Mouse (Mus musculus) G1E-ER4 (cell line): Measurements from ENCODE around the gene Zc3h12d. TPM values are rescaled to one million over a fixed set of nuclear protein-coding genes. Genes with fewer than 3 reads are reported as not detected.

Experiments
- GATA1 ChIP-seq: IDR thresholded peaks from one replicate; pipeline ENCODE4 v1.8.0; 2012; ENCODE audit warnings: low read length, inconsistent platforms
- polyA plus RNA-seq: library from polyadenylated mRNA; stranded (reverse); fragments of >175 nt; gene quantifications from 2 replicates; pipeline ENCODE4 v1.2.3, GENCODE M21; 2012

Gene Zc3h12d
- polyA plus RNA-seq, 1 experiment = not detected

GRCm38 (mm10) chr10:7833377-7834165, 1.3 kb downstream of the Zc3h12d start:
- no peak for TF ChIP-seq GATA1

GRCm38 (mm10) chr10:7834671-7835225, 2.5 kb downstream of the Zc3h12d start:
- TF ChIP-seq GATA1 = no peak

GRCm38 (mm10) chr10:7836902-7837301, 4.6 kb downstream of the Zc3h12d start:
- TF ChIP-seq GATA1 = no peak

GRCm38 (mm10) chr10:7837446-7837845, 5.2 kb downstream of the Zc3h12d start:
- no peak for TF ChIP-seq GATA1

- TF ChIP-seq GATA1 = no peak
Measured at GRCm38 (mm10) chr10:7838036-7838435, 5.8 kb downstream of the Zc3h12d start.

GRCm38 (mm10) chr10:7838874-7839421, 6.7 kb downstream of the Zc3h12d start:
- no peak for TF ChIP-seq GATA1

GRCm38 (mm10) chr10:7839551-7840352, 7.5 kb downstream of the Zc3h12d start:
- TF ChIP-seq GATA1 = no peak

- no peak for TF ChIP-seq GATA1
Measured at GRCm38 (mm10) chr10:7840353-7840733, 8.1 kb downstream of the Zc3h12d start.

- TF ChIP-seq GATA1 = no peak
Measured at GRCm38 (mm10) chr10:7840785-7841184, 8.5 kb downstream of the Zc3h12d start.

GRCm38 (mm10) chr10:7841571-7842080, 9.4 kb downstream of the Zc3h12d start:
- no peak for TF ChIP-seq GATA1

GRCm38 (mm10) chr10:7843181-7843580, 10.9 kb downstream of the Zc3h12d start:
- TF ChIP-seq GATA1 = no peak

- no peak for TF ChIP-seq GATA1
Measured at GRCm38 (mm10) chr10:7844161-7844560, 11.9 kb downstream of the Zc3h12d start.

- no peak for TF ChIP-seq GATA1
Measured at GRCm38 (mm10) chr10:7845136-7845535, 12.9 kb downstream of the Zc3h12d start.

GRCm38 (mm10) chr10:7845991-7846390, 13.7 kb downstream of the Zc3h12d start:
- TF ChIP-seq GATA1 = no peak

GRCm38 (mm10) chr10:7847166-7847605, 14.9 kb downstream of the Zc3h12d start:
- TF ChIP-seq GATA1 = no peak

- no peak for TF ChIP-seq GATA1
Measured at GRCm38 (mm10) chr10:7851891-7852290, 19.6 kb downstream of the Zc3h12d start.

- TF ChIP-seq GATA1 = no peak
Measured at GRCm38 (mm10) chr10:7860494-7860893, 28.2 kb downstream of the Zc3h12d start.
